Mouse (Mus musculus) hindbrain, embryonic 13.5 days (tissue): ENCODE measurements at regions not wholly inside any gene's neighbourhood (a gene's known extent, or its start where the extent isn't known, plus 50 kb on each side); places are given as distances from the start of the nearest gene placed in this dataset.

ENCODE experiments used
- ATAC-seq: fragments of 200-750 bp; cut with Nextera tagmentation; 2 replicates; pipeline ENCODE4 v1.8.0; 2017; ENCODE audit warnings: moderate TSS enrichment; ENCODE audit not compliant: low FRiP score
- H3K27ac ChIP-seq: fragments of 300-500 bp; sonication (generic); 2 replicates; pipeline ENCODE4 v1.5.1; 2015; ENCODE audit warnings: inconsistent platforms, mild to moderate bottlenecking, moderate library complexity
- H3K27me3 ChIP-seq: fragments of 300-500 bp; sonication (generic); 2 replicates; pipeline ENCODE4 v1.6.1; 2015; ENCODE audit warnings: mild to moderate bottlenecking, inconsistent platforms
- H3K36me3 ChIP-seq: fragments of 300-500 bp; sonication (generic); 2 replicates; pipeline ENCODE4 v1.6.1; 2015; ENCODE audit warnings: mild to moderate bottlenecking, inconsistent platforms
- H3K4me1 ChIP-seq: fragments of 300-500 bp; sonication (generic); replicated peaks from 2 replicates; pipeline ENCODE4 v1.6.1; 2015; ENCODE audit warnings: inconsistent platforms
- H3K4me2 ChIP-seq: fragments of 300-500 bp; sonication (generic); 2 replicates; pipeline ENCODE4 v1.6.1; 2015; ENCODE audit warnings: inconsistent platforms, mild to moderate bottlenecking, moderate library complexity
- H3K4me3 ChIP-seq: fragments of 300-500 bp; sonication (generic); 2 replicates; pipeline ENCODE4 v1.5.1; 2015; ENCODE audit warnings: mild to moderate bottlenecking, inconsistent platforms
- H3K9ac ChIP-seq: fragments of 300-500 bp; sonication (generic); 2 replicates; pipeline ENCODE4 v1.6.1; 2015; ENCODE audit warnings: mild to moderate bottlenecking, inconsistent platforms
- H3K9me3 ChIP-seq: fragments of 300-500 bp; sonication (generic); 2 replicates; pipeline ENCODE4 v1.6.1; 2016; ENCODE audit warnings: inconsistent platforms
- WGBS: fragments of 180-500 bp; shearing (Covaris S2); methylation state at CpG from one replicate; pipeline ENCODE4 v1.1.7; 2015; 5-methylcytosine and 5-hydroxymethylcytosine counted together

DNA sequence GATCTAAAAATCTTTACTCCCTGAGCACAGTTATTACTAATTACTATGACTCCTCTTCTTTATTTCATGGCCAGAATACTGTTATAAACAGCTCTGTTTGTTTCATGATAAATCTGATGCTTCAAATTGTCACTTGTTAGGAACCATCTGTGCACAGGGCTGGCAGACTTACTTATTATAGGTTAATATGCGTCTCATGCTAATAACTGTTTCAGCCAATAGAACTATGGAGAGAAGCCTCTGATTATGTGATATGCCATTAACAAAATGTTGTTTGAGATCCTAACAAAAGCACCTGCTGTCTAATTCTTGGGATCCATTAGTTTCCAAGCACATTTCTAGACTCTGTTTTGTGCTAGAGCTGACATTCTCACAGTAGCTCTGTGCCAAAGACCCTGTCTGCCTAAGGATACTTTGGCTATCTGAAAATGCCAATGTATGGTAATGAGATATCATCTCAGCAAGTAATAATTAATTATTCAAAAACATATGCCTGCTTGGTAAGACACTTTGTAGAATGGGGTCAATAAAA is 318.1 kb downstream of the Grb14 start:
- 70% methylated on average over 1 of the region's 1 CpGs for WGBS
- H3K4me3 ChIP-seq, result no peak overlapping the region
- H3K36me3 ChIP-seq, result no peaks in the 10 kb centered on the region
- no peaks in the 10 kb centered on the region for H3K9me3 ChIP-seq
- H3K9ac ChIP-seq, result no peak overlapping the region
- H3K4me2 ChIP-seq, result no peak overlapping the region
- H3K4me1 ChIP-seq, result no peaks in the 10 kb centered on the region
- H3K27me3 ChIP-seq, result no peaks in the 10 kb centered on the region
- H3K27ac ChIP-seq, result no peak overlapping the region
- ATAC-seq, result no peak

GRCm38 (mm10) chr2:64695974-64696373 is 328.8 kb downstream of the Grb14 start:
- no peaks in the 10 kb centered on the region for H3K9me3 ChIP-seq
- no peaks in the 10 kb centered on the region for H3K36me3 ChIP-seq
- H3K4me1 ChIP-seq, result no peaks in the 10 kb centered on the region
- ATAC-seq, result no peak
- H3K4me2 ChIP-seq, result no peak overlapping the region
- no peak overlapping the region for H3K27ac ChIP-seq
- H3K4me3 ChIP-seq, result no peak overlapping the region
- no peaks in the 10 kb centered on the region for H3K27me3 ChIP-seq
- WGBS, result 86% methylated on average over 1 of the region's 1 CpGs
- no peak overlapping the region for H3K9ac ChIP-seq

DNA sequence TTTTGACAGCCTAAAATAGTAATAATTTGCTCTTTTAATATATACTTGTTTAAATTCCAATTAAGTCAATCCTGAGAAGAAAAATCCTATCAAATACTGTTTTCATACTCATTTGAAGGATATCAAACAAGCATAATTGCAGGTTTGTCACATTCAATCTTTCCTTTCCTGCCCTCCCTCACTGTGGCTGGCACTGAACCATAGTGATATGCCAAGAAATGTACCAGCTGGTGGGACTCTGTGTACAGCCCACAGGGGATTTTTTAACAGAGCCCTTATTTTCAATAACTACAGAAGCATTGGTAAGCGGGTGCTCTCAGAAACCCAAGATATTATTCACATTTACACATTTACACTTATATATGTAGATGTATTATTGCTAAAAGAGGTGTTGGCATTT is 333.3 kb downstream of the Grb14 start:
- no peak overlapping the region for H3K9ac ChIP-seq
- no peak overlapping the region for H3K27ac ChIP-seq
- no peaks in the 10 kb centered on the region for H3K27me3 ChIP-seq
- WGBS, result 67% methylated on average over 1 of the region's 1 CpGs
- H3K9me3 ChIP-seq, result no peaks in the 10 kb centered on the region
- no peaks in the 10 kb centered on the region for H3K36me3 ChIP-seq
- H3K4me2 ChIP-seq, result no peak overlapping the region
- no peak overlapping the region for H3K4me3 ChIP-seq
- H3K4me1 ChIP-seq, result no peaks in the 10 kb centered on the region
- no peak for ATAC-seq

DNA sequence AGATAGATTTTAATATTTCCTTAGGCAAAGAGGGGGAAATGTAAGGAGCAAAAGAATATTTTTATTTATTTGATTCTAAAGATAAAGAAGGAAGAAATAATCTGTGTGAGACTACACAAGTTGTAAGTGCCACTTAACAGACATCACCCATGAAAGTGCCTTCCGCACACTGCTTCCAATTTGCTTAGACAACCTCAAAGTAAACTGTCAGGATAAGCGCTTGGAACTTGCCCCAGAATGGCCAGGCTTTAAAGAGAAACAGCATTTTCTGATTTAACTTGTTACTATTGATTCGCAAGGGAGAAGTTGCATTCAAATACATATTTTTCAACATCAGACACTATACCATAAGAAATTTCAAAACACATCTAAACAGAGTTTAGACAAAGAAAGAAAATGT is 333.8 kb downstream of the Grb14 start:
- Histone ChIP-seq H3K9ac (no peak overlapping the region), H3K9me3 (no peaks in the 10 kb centered on the region), H3K27me3 (no peaks in the 10 kb centered on the region), H3K27ac (no peak overlapping the region), H3K4me2 (no peak overlapping the region), H3K4me1 (no peaks in the 10 kb centered on the region), H3K4me3 (no peak overlapping the region), H3K36me3 (no peaks in the 10 kb centered on the region)
- 90% methylated on average over 3 of the region's 3 CpGs for WGBS
- no peak for ATAC-seq

DNA sequence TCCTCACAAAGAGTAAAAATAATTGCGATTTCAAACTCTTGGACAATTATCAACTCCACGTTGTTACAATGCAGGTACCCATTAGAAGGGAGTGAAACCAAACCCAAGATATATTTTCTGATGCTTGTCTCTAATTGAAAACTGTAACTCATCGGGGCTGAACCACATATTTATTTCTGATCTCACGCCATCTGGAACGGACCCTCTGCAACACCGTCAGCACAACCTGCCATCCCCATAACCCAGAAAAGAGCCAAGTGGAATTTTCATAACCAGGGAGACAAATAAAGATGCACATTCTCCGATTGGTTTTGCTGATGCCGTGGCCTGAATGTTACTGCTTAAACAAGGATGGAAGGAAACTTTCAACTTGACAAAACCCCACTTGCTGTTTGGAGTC is 338.0 kb downstream of the Grb14 start:
- Histone ChIP-seq H3K9ac (no peak overlapping the region), H3K4me1 (no peaks in the 10 kb centered on the region), H3K4me3 (no peak overlapping the region), H3K4me2 (no peak overlapping the region), H3K36me3 (no peaks in the 10 kb centered on the region), H3K9me3 (no peaks in the 10 kb centered on the region), H3K27ac (no peak overlapping the region), H3K27me3 (no peaks in the 10 kb centered on the region)
- WGBS, result 86% methylated on average over 8 of the region's 8 CpGs
- ATAC-seq, result no peak

DNA sequence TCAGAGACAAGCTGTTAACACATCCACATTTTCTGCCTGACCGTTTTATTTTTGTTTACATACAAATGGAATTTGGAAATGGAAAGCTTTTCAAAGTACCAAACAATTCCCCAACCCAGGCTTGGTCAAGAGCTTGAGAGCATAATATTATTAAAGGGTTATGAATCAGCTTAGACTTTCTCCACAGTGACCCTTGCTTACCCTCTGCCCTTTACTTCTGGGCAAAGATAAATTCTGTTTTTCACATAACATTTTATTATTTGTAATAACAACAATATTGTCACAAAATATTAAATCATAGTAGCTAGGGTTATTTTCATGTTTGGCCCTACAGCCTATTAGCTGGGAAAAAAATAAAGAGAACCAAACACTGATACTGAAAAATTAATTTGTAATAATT is 375.2 kb downstream of the Grb14 start:
- H3K4me3 ChIP-seq, result no peak overlapping the region
- no peak overlapping the region for H3K9ac ChIP-seq
- no peak overlapping the region for H3K27ac ChIP-seq
- no peaks in the 10 kb centered on the region for H3K4me1 ChIP-seq
- no peaks in the 10 kb centered on the region for H3K9me3 ChIP-seq
- no peaks in the 10 kb centered on the region for H3K36me3 ChIP-seq
- no peak for ATAC-seq
- H3K4me2 ChIP-seq, result no peak overlapping the region
- H3K27me3 ChIP-seq, result no peaks in the 10 kb centered on the region
- WGBS, result 85% methylated on average over 1 of the region's 1 CpGs

DNA sequence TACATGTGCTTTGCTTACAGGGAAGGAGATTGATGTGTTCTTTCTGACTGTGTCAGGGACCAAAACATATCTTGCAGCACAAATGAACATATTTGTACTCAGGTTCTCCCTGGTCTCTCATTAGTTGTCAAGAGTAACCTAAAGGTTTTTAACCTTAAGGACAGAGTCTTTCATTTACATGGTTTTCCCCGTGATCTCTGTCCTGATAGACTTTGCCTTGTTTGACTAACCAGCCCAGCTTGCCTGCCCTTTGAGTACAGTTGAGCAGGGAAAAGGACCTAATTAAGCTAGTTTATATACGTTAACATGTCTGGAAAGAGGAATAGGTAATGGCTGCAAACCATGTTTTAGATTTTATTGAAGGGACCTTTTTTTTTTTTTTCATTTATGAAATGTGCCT is 407.9 kb downstream of the Grb14 start:
- no peaks in the 10 kb centered on the region for H3K9me3 ChIP-seq
- H3K4me3 ChIP-seq, result no peak overlapping the region
- H3K27me3 ChIP-seq, result no peaks in the 10 kb centered on the region
- ATAC-seq, result no peak
- H3K9ac ChIP-seq, result no peak overlapping the region
- H3K4me2 ChIP-seq, result no peak overlapping the region
- 68% methylated on average over 2 of the region's 2 CpGs for whole genome bisulfite sequencing
- no peaks in the 10 kb centered on the region for H3K36me3 ChIP-seq
- H3K4me1 ChIP-seq, result no peaks in the 10 kb centered on the region
- H3K27ac ChIP-seq, result no peak overlapping the region

DNA sequence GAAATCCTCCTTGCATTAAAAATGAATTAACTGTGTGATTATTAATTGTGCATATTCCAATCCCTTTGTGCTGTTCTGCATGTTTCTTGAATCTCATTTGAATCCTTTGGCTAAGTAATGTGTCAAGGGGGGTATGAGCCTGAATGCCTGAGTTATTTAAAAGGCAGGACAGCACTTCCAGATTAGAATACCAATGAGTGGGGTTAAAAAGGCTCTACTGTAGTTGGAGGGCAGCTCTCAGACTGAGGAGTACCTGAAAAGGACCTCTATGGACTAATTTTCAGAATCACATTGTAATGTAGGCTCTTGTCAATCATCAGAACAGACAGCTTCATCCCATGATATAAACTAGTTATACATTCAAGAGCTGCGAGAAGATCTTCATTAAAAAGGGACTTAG is 417.9 kb downstream of the Grb14 start:
- no peak for ATAC-seq
- H3K9ac ChIP-seq, result no peak overlapping the region
- H3K27me3 ChIP-seq, result no peaks in the 10 kb centered on the region
- H3K4me2 ChIP-seq, result no peak overlapping the region
- no peaks in the 10 kb centered on the region for H3K4me1 ChIP-seq
- H3K9me3 ChIP-seq, result no peaks in the 10 kb centered on the region
- 63% methylated on average over 1 of the region's 1 CpGs for WGBS
- no peaks in the 10 kb centered on the region for H3K36me3 ChIP-seq
- H3K27ac ChIP-seq, result no peak overlapping the region
- H3K4me3 ChIP-seq, result no peak overlapping the region

GRCm38 (mm10) chr2:64582258-64582657 is 442.5 kb downstream of the Grb14 start:
- 65% methylated on average over 3 of the region's 3 CpGs for WGBS
- Histone ChIP-seq H3K4me3 (no peak overlapping the region), H3K36me3 (no peaks in the 10 kb centered on the region), H3K27ac (no peak overlapping the region), H3K9me3 (no peaks in the 10 kb centered on the region), H3K4me2 (no peak overlapping the region), H3K27me3 (no peaks in the 10 kb centered on the region), H3K9ac (no peak overlapping the region), H3K4me1 (no peaks in the 10 kb centered on the region)
- no peak for ATAC-seq

DNA sequence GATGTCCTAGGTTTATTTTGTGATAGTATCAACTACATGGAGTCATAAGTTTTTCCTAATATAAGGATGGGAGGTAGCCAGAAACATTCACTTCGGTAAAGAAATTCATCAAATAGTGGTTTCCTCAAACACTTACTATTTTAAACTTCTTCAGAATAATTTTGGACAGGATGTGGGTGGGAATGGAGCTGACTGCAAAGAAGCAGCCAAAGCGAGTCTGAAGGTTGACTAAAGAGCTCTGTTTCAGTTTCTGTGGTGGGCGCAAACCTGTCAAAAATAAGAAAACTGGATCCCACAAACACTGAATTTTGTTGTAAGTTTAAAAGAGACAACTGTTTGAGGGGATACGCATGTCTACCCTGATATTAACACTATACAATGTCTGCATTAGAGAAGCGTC is 438.2 kb upstream of the Fign start:
- no peaks in the 10 kb centered on the region for H3K4me1 ChIP-seq
- WGBS, result 92% methylated on average over 5 of the region's 5 CpGs
- no peak overlapping the region for H3K4me3 ChIP-seq
- H3K36me3 ChIP-seq, result no peaks in the 10 kb centered on the region
- no peaks in the 10 kb centered on the region for H3K27me3 ChIP-seq
- no peak overlapping the region for H3K9ac ChIP-seq
- H3K27ac ChIP-seq, result no peak overlapping the region
- H3K9me3 ChIP-seq, result no peaks in the 10 kb centered on the region
- ATAC-seq, result no peak
- no peak overlapping the region for H3K4me2 ChIP-seq

DNA sequence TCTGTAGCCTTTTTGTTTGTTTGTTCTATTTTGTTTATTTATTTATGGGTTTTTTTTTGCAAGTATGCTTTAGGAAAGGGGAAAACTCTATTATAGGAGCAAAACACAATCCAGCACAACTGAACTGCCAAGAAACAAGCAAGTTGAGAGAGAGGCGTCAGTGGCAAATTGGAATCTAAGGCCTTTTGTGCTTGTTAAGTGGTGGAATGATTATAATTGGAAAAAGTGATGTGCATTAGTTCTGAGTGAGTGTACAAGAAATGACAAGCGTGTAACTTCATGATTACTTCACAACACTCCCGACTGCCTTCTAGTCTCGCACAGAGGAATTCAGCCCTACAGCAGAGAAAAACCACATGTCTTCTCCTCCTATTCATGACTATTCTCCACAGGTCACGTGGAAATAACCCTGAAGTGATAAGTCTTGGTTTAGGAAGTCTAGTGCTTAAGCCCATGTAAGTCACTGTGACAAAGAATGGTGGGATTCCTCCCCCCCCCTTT is 437.6 kb upstream of the Fign start:
- no peak overlapping the region for H3K4me3 ChIP-seq
- 46% methylated on average over 5 of the region's 5 CpGs for WGBS
- no peaks in the 10 kb centered on the region for H3K36me3 ChIP-seq
- no peak overlapping the region for H3K4me2 ChIP-seq
- H3K27me3 ChIP-seq, result no peaks in the 10 kb centered on the region
- no peaks in the 10 kb centered on the region for H3K4me1 ChIP-seq
- no peak overlapping the region for H3K27ac ChIP-seq
- H3K9me3 ChIP-seq, result no peaks in the 10 kb centered on the region
- H3K9ac ChIP-seq, result no peak overlapping the region
- ATAC-seq, result no peak

GRCm38 (mm10) chr2:64534869-64535268 is 437.0 kb upstream of the Fign start:
- no peak for ATAC-seq
- H3K27me3 ChIP-seq, result no peaks in the 10 kb centered on the region
- 61% methylated on average over 13 of the region's 13 CpGs for WGBS
- H3K9me3 ChIP-seq, result no peaks in the 10 kb centered on the region
- H3K4me1 ChIP-seq, result no peaks in the 10 kb centered on the region
- H3K36me3 ChIP-seq, result no peaks in the 10 kb centered on the region
- no peak overlapping the region for H3K4me3 ChIP-seq
- no peak overlapping the region for H3K27ac ChIP-seq
- no peak overlapping the region for H3K4me2 ChIP-seq
- no peak overlapping the region for H3K9ac ChIP-seq

- no peak overlapping the region for H3K4me2 ChIP-seq
Observed at GRCm38 (mm10) chr2:64534344-64534743, 436.5 kb upstream of the Fign start.

More at GRCm38 (mm10) chr2:64534344-64534743, 436.5 kb upstream of the Fign start:
- Histone ChIP-seq H3K36me3 (no peaks in the 10 kb centered on the region), H3K4me1 (no peaks in the 10 kb centered on the region), H3K27ac (no peak overlapping the region), H3K9me3 (no peaks in the 10 kb centered on the region), H3K4me3 (no peak overlapping the region), H3K9ac (no peak overlapping the region), H3K27me3 (no peaks in the 10 kb centered on the region)
- ATAC-seq, result no peak
- WGBS, result 71% methylated on average over 2 of the region's 2 CpGs
